Mouse (Mus musculus): Measurements from ENCODE around the gene Trappc10.

DNA sequence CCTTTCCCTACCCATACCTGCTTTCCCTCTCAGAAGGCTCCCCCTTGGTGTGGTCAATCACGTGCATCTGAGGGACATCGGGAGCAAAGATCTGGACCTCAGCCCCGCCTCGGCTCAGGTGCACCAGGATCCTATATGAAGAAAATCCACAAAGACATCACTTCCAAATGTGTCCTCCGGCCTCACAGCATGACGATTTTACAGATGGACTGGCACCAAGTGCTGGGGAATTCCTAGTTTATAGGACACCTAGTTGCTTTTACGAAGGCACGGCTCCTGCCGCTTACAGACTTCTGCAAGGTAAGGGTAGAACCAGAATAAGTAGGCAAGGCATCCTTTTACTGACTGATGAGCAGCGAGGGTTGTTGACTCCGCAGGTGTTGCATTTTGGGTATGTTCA is 75.6 kb downstream of the Trappc10 start:
- TF ChIP-seq CTCF (IDR thresholded peaks at IDR 0.05; ENCODE audit: insufficient read depth, low read depth, low read length) (no peak), POLR2A (IDR thresholded peaks at IDR 0.05; ENCODE audit: insufficient read depth, low read depth, low read length) (0 out of 2 replicates have a peak, but pooled peaks have one; percentile 2)

Measured in olfactory bulb, adult 2 months (tissue).